Mouse (Mus musculus): ENCODE results near the gene Pla2g6.

DNA sequence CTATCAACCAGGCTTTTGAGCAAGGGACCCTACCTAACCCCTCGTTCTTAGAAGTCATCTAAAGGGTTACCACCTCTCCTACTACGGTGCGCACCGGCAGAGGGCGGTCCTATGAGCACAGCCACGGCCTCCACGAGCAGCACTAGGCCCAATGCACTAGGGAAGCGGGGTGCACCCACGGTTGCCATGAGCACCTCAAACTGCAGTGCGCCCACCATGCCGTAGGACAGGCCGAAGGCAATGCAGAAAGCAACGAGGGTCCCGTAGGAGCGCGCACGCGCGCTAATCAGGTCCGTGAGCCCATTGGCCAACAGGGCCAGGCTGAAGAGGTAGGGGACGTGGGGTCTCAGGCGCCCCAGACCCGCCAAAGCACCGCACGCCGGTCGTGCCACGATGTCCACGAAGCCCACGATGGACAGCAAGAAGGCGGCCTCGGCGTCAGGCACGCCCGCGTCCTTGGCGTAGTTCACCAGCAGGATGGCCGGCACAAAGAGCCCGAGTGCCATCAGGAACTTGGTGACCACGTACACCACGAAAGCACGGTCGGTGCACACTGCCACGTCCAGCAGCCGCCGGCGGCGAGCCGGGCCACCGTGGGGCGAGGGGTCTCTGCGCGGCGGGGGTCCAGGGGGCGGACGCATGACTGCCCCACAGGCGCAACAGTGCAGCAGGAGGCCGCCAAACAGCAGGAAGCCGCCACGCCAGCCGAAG lies 76.3 kb downstream of the Pla2g6 start:
- TF ChIP-seq GATA1 (IDR thresholded peaks at IDR 0.05; ENCODE audit: borderline replicate concordance, low read length), result no peak
- TF ChIP-seq FLI1 (IDR thresholded peaks at IDR 0.05; ENCODE audit: low read length), result no peak

All from megakaryocyte, embryonic 14.5 days (primary cell).